Mouse (Mus musculus) ES-E14 (cell line): ENCODE measurements around the gene Adora2b. TPM values are rescaled to one million over a fixed set of nuclear protein-coding genes. Genes with fewer than 3 reads are reported as not detected.

Experiments
- DNase-seq: peaks from one replicate; pipeline ENCODE4 v3.0.0-alpha.2; 2013; ENCODE audit warnings: low read depth, low spot score
- H3K27ac ChIP-seq: 2 replicates; pipeline ENCODE4 v1.5.1; 2012; ENCODE audit warnings: low read depth, mild to moderate bottlenecking, low read length, moderate library complexity, mixed read lengths; ENCODE audit not compliant: poor library complexity, insufficient read depth, severe bottlenecking
- H3K36me3 ChIP-seq: 2 replicates; pipeline ENCODE4 v1.6.1; 2012; ENCODE audit warnings: mild to moderate bottlenecking, low read length, moderate library complexity, mixed read lengths; ENCODE audit not compliant: control insufficient read depth, poor library complexity, insufficient read depth, severe bottlenecking
- H3K4me1 ChIP-seq, 2 experiments: fragments of 150-350 bp in 1 of 2; sonication (generic) in 1 of 2; 2 replicates each; pipeline ENCODE4 v1.6.1; 2012; ENCODE audit warnings: low read length in 2 of 2, mild to moderate bottlenecking in 1 of 2, mixed read lengths in 1 of 2; ENCODE audit not compliant: control insufficient read depth in 2 of 2, insufficient read depth in 2 of 2, poor library complexity in 1 of 2
- H3K4me3 ChIP-seq, 2 experiments: fragments of 150-350 bp in 1 of 2; sonication (generic) in 1 of 2; 2 replicates each; pipeline ENCODE4 v1.5.1; 2012; ENCODE audit warnings: low read length in 2 of 2, low read depth in 1 of 2, mild to moderate bottlenecking in 1 of 2, mixed read lengths in 1 of 2; ENCODE audit not compliant: insufficient read depth in 1 of 2, poor library complexity in 1 of 2, severe bottlenecking in 1 of 2
- H3K9ac ChIP-seq: 2 replicates; pipeline ENCODE4 v1.6.1; 2012; ENCODE audit warnings: low read depth, mild to moderate bottlenecking, low read length, mixed read lengths; ENCODE audit not compliant: poor library complexity, insufficient read depth, severe bottlenecking
- H3K9me3 ChIP-seq: fragments of 150-350 bp; sonication (generic); 2 replicates; pipeline ENCODE4 v1.6.1; 2012; ENCODE audit warnings: low read depth, mild to moderate bottlenecking, low read length; ENCODE audit not compliant: control insufficient read depth, insufficient read depth
- CHD2 ChIP-seq: IDR thresholded peaks from 2 replicates; pipeline ENCODE4 v1.6.1; 2014; ENCODE audit warnings: mild to moderate bottlenecking, low read depth, low read length, inconsistent platforms
- HCFC1 ChIP-seq: IDR thresholded peaks from 2 replicates; pipeline ENCODE4 v1.6.1; 2012; ENCODE audit warnings: low read length, inconsistent platforms, borderline replicate concordance; ENCODE audit not compliant: insufficient read depth
- MAFK ChIP-seq: IDR thresholded peaks from 2 replicates; pipeline ENCODE4 v1.6.1; 2014; ENCODE audit warnings: mild to moderate bottlenecking, low read depth, low read length, inconsistent platforms; ENCODE audit not compliant: insufficient read depth
- ZC3H11A ChIP-seq: IDR thresholded peaks from 2 replicates; pipeline ENCODE4 v1.6.1; 2012; ENCODE audit warnings: low read depth, mild to moderate bottlenecking, inconsistent platforms, low read length, borderline replicate concordance
- ZNF384 ChIP-seq: IDR thresholded peaks from 2 replicates; pipeline ENCODE4 v1.6.1; 2012; ENCODE audit warnings: low read depth, low read length, inconsistent platforms
- in situ Hi-C, 2 experiments: fragments of 600-800 bp; cut with MboI; formaldehyde crosslinking; loops; one replicate each; pipeline ENCODE4 v1.15.1; 2025; ENCODE audit warnings: low sequenced_read_pairs in 2 of 2, inconsistent platforms in 1 of 2; ENCODE audit not compliant: unreplicated experiment in 2 of 2
- total RNA-seq: library from RNA; depleted of rRNA; stranded (reverse); fragments of 300-350 nt; gene quantifications from 2 replicates; pipeline ENCODE4 v1.2.3, GENCODE M21; 2012

Adora2b gene
- total RNA-seq, 1 experiment: 8.0 TPM

GRCm38 (mm10) chr11:62253380-62253779 lies 4.6 kb downstream of the Adora2b start:
- no peak for TF ChIP-seq MAFK
- TF ChIP-seq HCFC1: no peak
- TF ChIP-seq CHD2: no peak
- no peak for TF ChIP-seq ZC3H11A
- no peak for TF ChIP-seq ZNF384
- H3K27ac ChIP-seq: no peak overlapping the region
- H3K4me3 ChIP-seq: no peak overlapping the region
- peaks cover 3 to 7% of the 10 kb centered on the region in 2 experiments; a peak in 2 of 4 replicates for H3K4me1 ChIP-seq
- in situ Hi-C loops: no loop called here
- no peaks in the 10 kb centered on the region for H3K36me3 ChIP-seq
- DNase-seq: no peak
- H3K9ac ChIP-seq: no peak overlapping the region
- no peaks in the 10 kb centered on the region for H3K9me3 ChIP-seq

GRCm38 (mm10) chr11:62259214-62259613 lies 10.4 kb downstream of the Adora2b start:
- Histone ChIP-seq H3K36me3 (no peaks in the 10 kb centered on the region), H3K9ac (no peak overlapping the region), H3K4me3 (no peak overlapping the region), H3K27ac (no peak overlapping the region), H3K9me3 (no peaks in the 10 kb centered on the region), H3K4me1 (peaks cover 0 to 2% of the 10 kb centered on the region in 2 experiments; a peak in 1 of 4 replicates)
- TF ChIP-seq MAFK (no peak), ZNF384 (no peak), CHD2 (no peak), HCFC1 (no peak), ZC3H11A (no peak)
- in situ Hi-C loops: no loop called here
- DNase-seq: no peak

- Histone ChIP-seq H3K4me3 (no peak overlapping the region), H3K4me1 (peaks cover 0 to 2% of the 10 kb centered on the region in 2 experiments; a peak in 1 of 4 replicates), H3K9me3 (no peaks in the 10 kb centered on the region), H3K36me3 (peaks cover 8% of the 10 kb centered on the region; the same call in 1 of the 2 replicates), H3K27ac (no peak overlapping the region), H3K9ac (no peak overlapping the region)
- TF ChIP-seq MAFK (no peak), HCFC1 (no peak), ZNF384 (no peak), CHD2 (no peak)
- in situ Hi-C loops: no loop called here
- no peak for DNase-seq
Measured at GRCm38 (mm10) chr11:62263599-62263998, 14.8 kb downstream of the Adora2b start.

- Histone ChIP-seq H3K9me3 (no peaks in the 10 kb centered on the region), H3K36me3 (peaks cover 8% of the 10 kb centered on the region; the same call in 1 of the 2 replicates), H3K9ac (no peak overlapping the region), H3K27ac (no peak overlapping the region), H3K4me1 (peaks cover 0 to 2% of the 10 kb centered on the region in 2 experiments; a peak in 1 of 4 replicates), H3K4me3 (no peak overlapping the region)
- in situ Hi-C loops: no loop called here
- TF ChIP-seq ZC3H11A (no peak), HCFC1 (no peak), ZNF384 (no peak), CHD2 (no peak), MAFK (no peak)
- DNase-seq: no peak
Measured at GRCm38 (mm10) chr11:62264018-62264417, 15.2 kb downstream of the Adora2b start.

GRCm38 (mm10) chr11:62265642-62266041 lies 16.9 kb downstream of the Adora2b start:
- Histone ChIP-seq H3K9ac (no peak overlapping the region), H3K4me1 (no peaks in the 10 kb centered on the region; a peak in 1 of 4 replicates), H3K36me3 (peaks cover 8% of the 10 kb centered on the region; the same call in 1 of the 2 replicates), H3K4me3 (no peak overlapping the region), H3K27ac (no peak overlapping the region), H3K9me3 (no peaks in the 10 kb centered on the region)
- no peak for DNase-seq
- in situ Hi-C loops: no loop called here
- TF ChIP-seq HCFC1 (no peak), MAFK (no peak), CHD2 (no peak), ZNF384 (no peak), ZC3H11A (no peak)
